Mouse (Mus musculus) limb, embryonic 11.5 days (tissue): ENCODE data around the gene 1810065E05Rik. TPM values are rescaled to one million over a fixed set of nuclear protein-coding genes. Genes with fewer than 3 reads are reported as not detected.

ENCODE experiments used
- ATAC-seq: fragments of 200-750 bp; cut with Nextera tagmentation; 2 replicates; pipeline ENCODE4 v1.8.0; 2017; ENCODE audit warnings: low read depth; ENCODE audit not compliant: insufficient number of reproducible peaks, low FRiP score, low TSS enrichment
- DNase-seq: peaks from one replicate; pipeline ENCODE4 v3.0.0-alpha.2; 2015; ENCODE audit warnings: low spot score
- H3K27ac ChIP-seq: fragments of 300-500 bp; sonication (generic); replicated peaks from 2 replicates; pipeline ENCODE4 v1.5.1; 2014; ENCODE audit warnings: low read depth, mild to moderate bottlenecking, low read length
- H3K27me3 ChIP-seq: fragments of 300-500 bp; sonication (generic); 2 replicates; pipeline ENCODE4 v1.6.1; 2014; ENCODE audit warnings: mild to moderate bottlenecking, low read length, mixed read lengths; ENCODE audit not compliant: control insufficient read depth, insufficient read depth
- H3K36me3 ChIP-seq: fragments of 300-500 bp; sonication (generic); 2 replicates; pipeline ENCODE4 v1.6.1; 2014; ENCODE audit warnings: mild to moderate bottlenecking, low read length, moderate library complexity, mixed read lengths; ENCODE audit not compliant: control insufficient read depth, insufficient read depth
- H3K4me1 ChIP-seq: fragments of 300-500 bp; sonication (generic); 2 replicates; pipeline ENCODE4 v1.6.1; 2014; ENCODE audit warnings: low read length, mixed read lengths; ENCODE audit not compliant: control insufficient read depth, insufficient read depth
- H3K4me2 ChIP-seq: fragments of 300-500 bp; sonication (generic); 2 replicates; pipeline ENCODE4 v1.6.1; 2014; ENCODE audit warnings: low read depth, mild to moderate bottlenecking, moderate library complexity; ENCODE audit not compliant: severe bottlenecking
- H3K4me3 ChIP-seq: fragments of 300-500 bp; sonication (generic); 2 replicates; pipeline ENCODE4 v1.5.1; 2014; ENCODE audit warnings: low read depth, low read length
- H3K9ac ChIP-seq: fragments of 300-500 bp; sonication (generic); 2 replicates; pipeline ENCODE4 v1.6.1; 2014; ENCODE audit warnings: mild to moderate bottlenecking, low read length
- H3K9me3 ChIP-seq: fragments of 300-500 bp; sonication (generic); 2 replicates; pipeline ENCODE4 v1.6.1; 2016; ENCODE audit warnings: low read length; ENCODE audit not compliant: control insufficient read depth
- WGBS: fragments of 180-500 bp; shearing (Covaris S2); extraction: QIAGEN DNeasy Blood & Tissue Kit; methylation state at CpG from one replicate; pipeline ENCODE4 v1.1.7; 2014; 5-methylcytosine and 5-hydroxymethylcytosine counted together
- polyA plus RNA-seq: library from polyadenylated mRNA; unstranded; fragments of >200 nt; fragmentation: Nextera tagmentation; extraction: Ambion mirVana; gene quantifications from 2 replicates; pipeline ENCODE4 v1.2.1, GENCODE M21; 2014

Gene 1810065E05Rik
- polyA plus RNA-seq, 1 experiment from 2014 or later, result not detected

GRCm38 (mm10) chr11:58408066-58408465 is 12.8 kb upstream of the 1810065E05Rik start:
- H3K4me1 ChIP-seq, result no peaks in the 10 kb centered on the region
- DNase-seq (no peak), ATAC-seq (no peak)
- H3K4me3 ChIP-seq, result no peak overlapping the region
- H3K4me2 ChIP-seq, result no peak overlapping the region
- no peak overlapping the region for H3K9ac ChIP-seq
- H3K27ac ChIP-seq, result no peak overlapping the region
- H3K36me3 ChIP-seq, result no peaks in the 10 kb centered on the region
- H3K27me3 ChIP-seq, result no peaks in the 10 kb centered on the region
- H3K9me3 ChIP-seq, result no peaks in the 10 kb centered on the region
- WGBS, result 77% methylated on average over 3 of the region's 3 CpGs

GRCm38 (mm10) chr11:58418336-58418735 is 2.6 kb upstream of the 1810065E05Rik start:
- Histone ChIP-seq H3K4me3 (no peak overlapping the region), H3K36me3 (no peaks in the 10 kb centered on the region), H3K9ac (no peak overlapping the region), H3K27me3 (no peaks in the 10 kb centered on the region), H3K27ac (no peak overlapping the region), H3K9me3 (no peaks in the 10 kb centered on the region), H3K4me1 (no peaks in the 10 kb centered on the region), H3K4me2 (no peak overlapping the region)
- no peak for DNase-seq
- ATAC-seq, result no peak
- WGBS, result 89% methylated on average over 3 of the region's 3 CpGs

- H3K4me2 ChIP-seq, result no peak within 1 kb of the TSS
- no peaks in the 10 kb centered on the region for H3K36me3 ChIP-seq
- no peak within 1 kb of the TSS for H3K4me3 ChIP-seq
- peaks cover 5% of the 10 kb centered on the region; the same call in 1 of the 2 replicates for H3K4me1 ChIP-seq
- H3K9ac ChIP-seq, result no peak within 1 kb of the TSS
- DNase-seq, result no peak
- no peak for ATAC-seq
- no peak within 1 kb of the TSS for H3K27ac ChIP-seq
- no peaks in the 10 kb centered on the region for H3K27me3 ChIP-seq
- WGBS, result 86% methylated on average over 3 of the region's 3 CpGs
- H3K9me3 ChIP-seq, result no peaks in the 10 kb centered on the region
Measured at GRCm38 (mm10) chr11:58432259-58432658, 11.3 kb downstream of the 1810065E05Rik start, which contains the start of gene Gm12253. Gene Gm12253 (plus strand): TSS chr11:58432559.

GRCm38 (mm10) chr11:58437866-58438265 is 17.0 kb downstream of the 1810065E05Rik start:
- no peak overlapping the region for H3K4me2 ChIP-seq
- no peak for DNase-seq
- WGBS, result 8% methylated on average over 5 of the region's 5 CpGs

GRCm38 (mm10) chr11:58452759-58453158 is 31.8 kb downstream of the 1810065E05Rik start, which contains the start of gene Lypd9:
Gene Lypd9 (minus strand): TSS chr11:58452923.
- DNase-seq, result no peak
- H3K4me3 ChIP-seq, result no peak within 1 kb of the TSS
- H3K4me2 ChIP-seq, result no peak within 1 kb of the TSS
- H3K36me3 ChIP-seq, result no peaks in the 10 kb centered on the region
- H3K9me3 ChIP-seq, result no peaks in the 10 kb centered on the region
- 98% methylated on average over 9 of the region's 9 CpGs for WGBS
- H3K27ac ChIP-seq, result no peak within 1 kb of the TSS
- H3K27me3 ChIP-seq, result no peaks in the 10 kb centered on the region
- no peak within 1 kb of the TSS for H3K9ac ChIP-seq
- H3K4me1 ChIP-seq, result peaks cover 5% of the 10 kb centered on the region; the same call in 1 of the 2 replicates
- no peak for ATAC-seq

More at GRCm38 (mm10) chr11:58437866-58438265, 17.0 kb downstream of the 1810065E05Rik start:
- H3K4me1 ChIP-seq, result peaks cover 4% of the 10 kb centered on the region; the same call in 1 of the 2 replicates
- H3K27me3 ChIP-seq, result no peaks in the 10 kb centered on the region
- H3K9ac ChIP-seq, result no peak overlapping the region
- H3K36me3 ChIP-seq, result no peaks in the 10 kb centered on the region
- no peak overlapping the region for H3K27ac ChIP-seq
- H3K4me3 ChIP-seq, result no peak overlapping the region
- no peak for ATAC-seq
- H3K9me3 ChIP-seq, result no peaks in the 10 kb centered on the region

DNA sequence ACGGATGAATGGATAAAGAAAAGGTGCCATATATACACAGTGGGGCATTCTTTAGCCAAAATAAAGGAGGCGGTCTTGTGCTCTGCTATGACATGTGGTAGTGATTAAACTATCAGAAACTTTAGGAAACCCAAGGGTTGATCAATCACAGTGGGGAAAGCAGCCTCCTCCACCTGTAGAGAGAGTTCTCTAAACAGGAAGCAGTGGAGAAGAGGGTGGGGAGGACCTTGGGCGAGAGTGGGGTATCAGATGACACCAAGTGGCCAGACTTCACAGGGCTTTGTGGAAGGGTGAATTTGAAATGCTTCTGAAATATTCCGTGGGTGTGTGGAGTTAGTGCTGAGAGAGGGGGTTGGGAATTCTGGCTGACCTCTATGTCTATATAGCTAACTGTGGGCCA is 32.7 kb downstream of the 1810065E05Rik start:
- no peak overlapping the region for H3K9ac ChIP-seq
- no peak overlapping the region for H3K27ac ChIP-seq
- DNase-seq (peak; percentile 44), ATAC-seq (peak; percentile 70; the same call in 1 of the 2 replicates)
- H3K9me3 ChIP-seq, result no peaks in the 10 kb centered on the region
- no peak overlapping the region for H3K4me2 ChIP-seq
- H3K4me1 ChIP-seq, result peaks cover 5% of the 10 kb centered on the region; the same call in 1 of the 2 replicates
- no peak overlapping the region for H3K4me3 ChIP-seq
- WGBS, result 17% methylated on average over 4 of the region's 4 CpGs
- no peaks in the 10 kb centered on the region for H3K27me3 ChIP-seq
- no peaks in the 10 kb centered on the region for H3K36me3 ChIP-seq

DNA sequence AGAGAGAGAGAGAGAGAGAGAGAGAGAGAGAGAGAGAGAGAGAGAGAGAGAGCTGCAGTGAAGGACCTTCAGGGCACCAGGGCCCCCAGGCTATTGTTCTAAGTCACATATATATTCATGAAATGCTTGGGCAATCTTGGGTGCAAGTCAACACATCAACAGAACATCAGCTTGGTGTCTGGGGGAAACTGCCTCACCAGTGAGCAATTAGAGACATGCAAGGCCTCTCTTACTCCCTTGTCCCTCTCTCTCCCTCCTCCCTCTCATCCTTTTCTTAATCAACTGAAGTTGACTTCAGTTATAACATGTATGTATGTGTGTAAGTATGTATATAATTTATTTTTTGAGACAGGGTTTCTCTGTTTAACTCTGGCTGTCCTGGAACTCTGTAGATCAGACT is 41.3 kb downstream of the 1810065E05Rik start, which contains the start of gene Olfr30:
Olfr30 (minus strand) TSS at position 101 of the 400 bp plus-strand sequence.
- no peak within 1 kb of the TSS for H3K27ac ChIP-seq
- ATAC-seq (no peak), DNase-seq (no peak)
- H3K4me1 ChIP-seq, result no peaks in the 10 kb centered on the region
- H3K9me3 ChIP-seq, result no peaks in the 10 kb centered on the region
- no peaks in the 10 kb centered on the region for H3K36me3 ChIP-seq
- no peaks in the 10 kb centered on the region for H3K27me3 ChIP-seq
- H3K9ac ChIP-seq, result no peak within 1 kb of the TSS
- no peak within 1 kb of the TSS for H3K4me3 ChIP-seq
- no peak within 1 kb of the TSS for H3K4me2 ChIP-seq
